Mouse (Mus musculus) spleen, adult 2 months (tissue): ENCODE measurements at regions not wholly inside any gene's neighbourhood (a gene's known extent, or its start where the extent isn't known, plus 50 kb on each side); places are given as distances from the start of the nearest gene placed in this dataset.

Source experiments
- CTCF ChIP-seq: fragments of 200-500 bp; IDR thresholded peaks from 2 replicates; pipeline ENCODE4 v1.5.1; 2011; ENCODE audit warnings: mild to moderate bottlenecking, inconsistent platforms; ENCODE audit not compliant: insufficient read depth, insufficient read length, insufficient replicate concordance; ENCODE audit errors: extremely low read depth
- POLR2A ChIP-seq: fragments of 200-500 bp; IDR thresholded peaks from 2 replicates; pipeline ENCODE4 v1.6.1; 2011; ENCODE audit warnings: low read depth, low read length, inconsistent platforms

DNA sequence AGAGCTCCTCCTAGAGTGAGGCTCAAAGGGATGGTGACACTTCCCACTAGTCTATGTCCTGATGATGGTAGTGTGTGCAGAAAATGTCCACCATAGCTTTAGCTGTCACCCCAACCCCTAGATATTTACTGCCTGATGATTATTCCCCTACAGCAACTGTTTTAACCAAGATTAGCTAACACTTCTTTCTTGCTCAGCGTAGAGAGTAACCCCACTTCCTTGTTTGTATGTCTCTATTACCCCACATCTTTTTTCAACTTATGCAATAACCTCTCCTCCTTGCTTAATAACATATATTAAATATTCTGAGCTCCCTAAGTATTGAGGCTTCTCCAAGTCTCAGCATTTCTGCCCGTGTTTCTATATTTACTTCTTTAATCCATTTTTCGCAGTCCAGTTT, 404.2 kb upstream of the Cntn3 start:
- TF ChIP-seq POLR2A (no peak), CTCF (no peak)
